Mouse (Mus musculus): ENCODE data around the gene Zc3hav1.

Zc3hav1 gene

DNA sequence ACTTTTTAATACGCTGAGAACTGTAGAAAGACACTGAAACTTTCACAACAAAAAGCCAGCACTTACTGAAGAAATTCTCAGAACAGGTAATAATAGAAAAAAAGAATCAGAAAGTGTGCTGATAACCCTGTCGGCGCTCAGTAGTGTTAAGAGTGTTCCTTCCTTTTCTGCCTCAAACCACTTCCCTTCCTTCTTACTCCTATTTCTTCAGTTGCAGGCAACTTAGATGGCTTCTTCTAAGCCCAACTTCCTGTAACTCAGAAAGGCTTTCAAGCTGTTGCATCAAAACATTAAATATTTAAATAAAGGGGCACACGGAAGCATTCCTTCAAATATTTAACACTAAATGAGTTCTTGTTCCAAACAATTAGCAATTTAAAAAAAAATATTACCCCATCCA, 2.5 kb downstream of the Zc3hav1 start:
- no peak for DNase-seq

- DNase-seq, result no peak
Measured at GRCm38 (mm10) chr6:38349806-38350205, 4.6 kb downstream of the Zc3hav1 start.

GRCm38 (mm10) chr6:38348811-38349453, 5.5 kb downstream of the Zc3hav1 start:
- no peak for DNase-seq

DNA sequence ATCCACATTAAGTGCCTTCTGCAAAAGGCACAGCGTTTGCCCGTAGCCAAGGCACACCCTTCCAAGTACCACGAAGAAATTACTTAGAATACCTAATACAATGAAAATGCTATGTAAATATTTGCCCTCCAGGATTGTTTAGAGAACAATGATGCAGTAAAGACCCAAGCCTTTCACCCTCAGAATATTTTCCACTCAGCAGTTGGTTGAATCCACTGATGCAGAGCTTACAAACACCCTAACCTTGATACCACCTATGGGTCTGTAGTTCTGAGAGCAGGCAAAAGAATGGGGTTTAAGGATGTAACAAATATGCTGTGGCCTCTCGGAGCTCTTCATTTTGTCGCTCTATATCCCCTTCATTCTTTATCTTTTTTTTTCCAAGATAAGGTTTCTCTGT, 6.5 kb downstream of the Zc3hav1 start:
- DNase-seq, result no peak

- no peak for DNase-seq
Measured at GRCm38 (mm10) chr6:38345796-38346195, 8.6 kb downstream of the Zc3hav1 start.

GRCm38 (mm10) chr6:38344006-38344670, 10.3 kb downstream of the Zc3hav1 start:
- DNase-seq, result no peak

GRCm38 (mm10) chr6:38343581-38343980, 10.8 kb downstream of the Zc3hav1 start:
- DNase-seq, result no peak

DNA sequence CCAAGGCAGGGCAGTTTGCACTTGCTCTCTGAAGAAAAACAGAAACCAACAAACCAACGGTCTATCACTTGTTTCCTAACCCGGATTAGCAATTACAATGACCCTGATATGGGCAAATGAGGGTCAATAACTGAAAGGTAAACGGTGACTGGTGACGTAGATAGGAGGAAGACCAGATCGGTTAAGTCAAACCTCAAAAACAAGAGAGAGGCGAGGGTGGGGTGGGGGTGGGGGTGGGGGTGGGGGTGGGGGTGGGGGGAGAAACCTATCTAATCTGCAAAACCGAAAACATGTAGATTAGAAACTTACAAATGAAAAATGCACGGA, 11.8 kb downstream of the Zc3hav1 start:
- no peak for DNase-seq

DNA sequence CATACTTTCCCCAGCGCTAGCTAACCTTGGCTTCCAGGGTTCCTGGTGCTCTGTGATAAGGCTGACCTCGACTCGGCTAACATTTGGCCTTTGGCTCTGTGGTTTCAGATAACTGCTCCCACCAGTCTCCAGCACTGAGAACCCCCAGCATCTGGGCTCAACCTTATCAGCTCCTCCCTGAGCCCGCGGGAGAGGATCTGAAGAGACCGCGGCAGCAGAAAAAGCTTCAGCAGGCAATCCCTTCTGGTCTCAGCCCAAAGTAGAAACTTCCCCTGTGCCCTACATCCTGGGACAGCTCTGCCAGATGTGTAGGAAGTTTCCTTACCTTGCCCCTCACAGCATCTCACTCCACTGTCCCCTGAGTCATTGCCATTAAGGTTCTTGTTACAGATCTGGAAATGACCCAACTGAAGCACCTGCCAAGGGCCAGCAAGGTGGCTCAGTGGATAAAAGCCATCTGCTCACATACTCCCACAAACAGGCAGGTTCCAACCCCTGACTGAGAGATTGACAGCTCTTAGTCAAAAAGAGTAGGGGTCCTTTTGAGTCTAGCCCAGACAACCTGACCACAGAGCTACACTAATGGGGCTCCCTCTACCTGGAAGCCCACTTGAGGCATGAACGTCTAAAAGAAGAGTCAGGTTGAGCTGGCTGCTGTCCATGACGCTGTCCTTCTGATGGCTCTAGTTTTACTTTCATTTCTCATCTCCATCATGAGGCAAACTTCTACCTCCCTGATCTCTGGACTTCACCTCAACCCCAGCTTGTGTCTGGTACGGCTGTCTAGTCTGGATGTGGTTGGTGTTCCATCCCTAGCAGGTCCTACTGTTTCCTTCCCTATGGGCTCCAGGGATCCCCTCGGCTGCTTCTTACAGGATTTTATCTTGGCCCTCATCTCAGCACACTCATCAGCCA, 12.4 kb downstream of the Zc3hav1 start:
- no peak for DNase-seq

GRCm38 (mm10) chr6:38339078-38339477, 15.3 kb downstream of the Zc3hav1 start:
- DNase-seq, result no peak

DNA sequence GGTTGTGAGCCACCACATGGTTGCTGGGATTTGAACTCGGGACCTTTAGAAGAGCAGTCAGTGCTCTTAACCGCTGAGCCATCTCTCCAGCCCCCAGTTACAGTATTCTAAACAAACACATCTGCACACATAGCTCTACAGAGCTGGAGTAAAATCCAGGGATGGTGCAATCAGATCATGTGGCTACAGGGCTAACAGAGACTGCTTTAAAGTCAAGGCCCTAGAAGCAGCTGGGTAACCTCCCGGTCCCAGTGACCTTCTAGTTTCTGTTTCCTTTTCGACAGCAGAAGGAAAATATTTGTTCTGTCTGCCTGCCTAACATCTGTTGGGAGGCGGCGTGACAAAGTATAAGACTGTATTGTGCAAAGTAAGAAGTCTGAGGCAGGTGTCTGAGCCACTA, 16.5 kb downstream of the Zc3hav1 start:
- no peak for DNase-seq

DNA sequence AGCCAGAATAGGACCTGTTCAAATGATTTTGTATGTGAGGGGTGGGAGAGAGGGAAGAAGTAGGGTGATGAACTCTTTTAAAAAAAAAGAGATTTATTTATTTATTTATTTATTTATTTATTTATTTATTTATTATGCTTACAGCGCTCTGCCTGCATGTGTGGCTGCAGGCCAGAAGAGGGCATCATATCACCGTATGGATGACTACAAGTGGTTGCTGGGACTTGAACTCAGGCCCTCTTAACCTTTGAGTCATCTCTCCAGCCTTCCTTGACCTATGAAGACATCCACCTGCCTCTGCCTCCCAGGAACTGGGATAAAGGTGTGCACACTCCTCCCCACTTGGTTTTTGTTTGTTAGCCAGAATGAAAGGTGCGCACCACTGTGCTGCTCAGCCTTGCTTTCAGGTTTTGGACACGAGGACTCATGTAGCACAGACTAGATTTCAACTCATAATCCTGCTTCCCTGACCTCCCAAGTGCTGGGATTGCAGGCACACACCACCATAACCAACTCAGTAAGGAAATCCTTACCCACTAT, 17.2 kb downstream of the Zc3hav1 start:
- DNase-seq, result no peak

- DNase-seq, result no peak
Measured at GRCm38 (mm10) chr6:38335264-38335663, 19.1 kb downstream of the Zc3hav1 start.

- peak; percentile 43 for DNase-seq
Measured at GRCm38 (mm10) chr6:38326596-38326995, 27.8 kb downstream of the Zc3hav1 start.

DNA sequence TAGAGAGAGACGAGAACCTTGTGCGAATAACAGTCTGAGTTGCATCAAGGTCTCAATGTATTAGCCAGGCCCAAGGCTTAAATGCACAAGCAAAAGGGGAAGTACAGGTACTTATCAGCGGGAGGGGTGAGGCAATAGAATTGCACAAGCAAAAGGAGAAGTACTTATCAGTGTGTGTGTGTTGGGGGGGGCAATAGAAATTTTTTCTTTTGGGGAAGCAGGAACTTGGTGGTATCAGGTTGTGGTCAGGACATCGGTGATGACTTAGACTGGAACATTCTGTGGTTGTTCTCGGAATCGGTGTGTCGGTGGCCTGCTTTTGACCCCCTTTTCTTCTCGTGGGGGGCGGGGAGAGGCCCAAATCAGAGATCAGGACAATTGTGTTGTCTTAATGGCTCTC, 33.8 kb downstream of the Zc3hav1 start:
- DNase-seq, result no peak

- no peak for DNase-seq
Measured at GRCm38 (mm10) chr6:38316050-38316449, 38.4 kb downstream of the Zc3hav1 start.

GRCm38 (mm10) chr6:38309741-38310140, 44.7 kb downstream of the Zc3hav1 start:
- no peak for DNase-seq

GRCm38 (mm10) chr6:38304981-38305380, 49.4 kb downstream of the Zc3hav1 start:
- no peak for DNase-seq

DNA sequence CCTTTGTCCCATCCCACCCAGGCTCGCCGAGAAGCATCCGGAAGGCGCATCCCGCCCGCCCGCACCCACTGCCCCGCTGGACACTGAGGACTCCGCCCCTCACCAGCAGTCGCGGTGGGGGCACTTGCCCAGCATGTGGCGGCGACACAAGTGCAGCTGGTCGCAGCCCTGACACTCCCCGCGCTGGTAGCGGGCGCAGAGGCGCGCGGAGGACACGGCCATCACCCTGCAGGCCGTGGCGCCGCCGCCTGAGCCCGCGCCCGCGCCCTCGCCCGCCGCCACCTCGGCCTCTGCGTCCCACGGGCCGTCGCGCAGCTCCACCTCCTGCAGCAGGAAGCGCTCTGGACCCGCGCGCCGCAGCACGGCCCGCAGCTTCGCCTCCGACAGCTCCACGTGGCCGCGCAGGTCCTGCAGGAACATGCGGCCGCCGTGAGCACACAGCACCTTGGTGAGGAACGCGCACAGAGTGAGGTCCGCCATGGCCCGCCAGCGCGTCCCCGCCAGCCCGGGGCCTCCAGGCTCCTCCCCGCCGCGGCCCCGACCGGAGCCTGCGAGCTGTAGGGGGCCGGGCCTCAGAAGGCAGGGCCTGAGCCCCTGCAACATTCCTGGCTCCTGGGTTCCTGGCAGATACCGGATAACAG, 55.5 kb downstream of the Zc3hav1 start, which contains the start of gene Zc3hav1l:
Gene Zc3hav1l (minus strand): TSS at position 499 of the 641 bp plus-strand sequence.
- DNase-seq, result peak; percentile 70

- DNase-seq, result peak; percentile 5
Measured at GRCm38 (mm10) chr6:38298246-38298635, 56.2 kb downstream of the Zc3hav1 start.

DNA sequence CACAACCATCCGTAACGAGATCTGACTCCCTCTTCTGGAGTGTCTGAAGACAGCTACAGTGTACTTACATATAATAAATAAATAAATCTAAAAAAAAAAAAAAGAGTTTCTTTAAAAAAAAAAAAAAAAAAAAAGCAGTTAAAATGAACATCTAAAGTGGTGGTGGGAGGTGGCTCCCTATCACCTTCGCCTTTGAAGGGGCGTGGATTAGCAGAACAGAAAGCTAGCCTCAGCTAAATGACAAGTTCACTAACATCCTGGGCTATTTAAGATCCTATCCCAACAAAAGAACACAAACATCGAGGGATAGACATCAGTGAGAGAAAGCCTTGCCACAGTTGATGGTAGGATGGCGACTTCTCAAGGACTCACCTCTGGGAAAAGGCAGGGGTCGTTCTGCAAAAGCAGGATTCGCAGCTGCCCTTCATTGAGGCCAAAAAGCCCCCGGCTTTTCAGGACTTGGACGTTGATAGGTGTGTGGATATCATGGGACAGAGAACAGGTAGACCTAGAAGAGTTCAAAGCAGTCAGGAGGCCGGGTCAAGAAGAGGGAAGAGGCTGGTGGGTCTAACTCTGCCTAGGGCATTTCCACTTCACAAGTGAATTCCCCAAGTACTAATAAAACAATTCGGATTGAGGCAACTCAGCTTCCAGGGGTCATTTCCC, 56.7 kb downstream of the Zc3hav1 start:
- DNase-seq, result no peak

GRCm38 (mm10) chr6:38293708-38294107, 60.7 kb downstream of the Zc3hav1 start:
- no peak for DNase-seq
